Mouse (Mus musculus) right cerebral cortex, postnatal 10 days (tissue): ENCODE data around the gene Psapl1.
"Not testable (repeated sequence)": the region's sequence is repeated elsewhere in the genome, so short reads cannot be mapped to it uniquely, and the experiment has no call there.

Experiments
- DNase-seq, 2 experiments: peaks; one replicate each; pipeline ENCODE4 v3.0.0; 2021; ENCODE audit warnings: low spot score in 2 of 2

Psapl1 gene

DNA sequence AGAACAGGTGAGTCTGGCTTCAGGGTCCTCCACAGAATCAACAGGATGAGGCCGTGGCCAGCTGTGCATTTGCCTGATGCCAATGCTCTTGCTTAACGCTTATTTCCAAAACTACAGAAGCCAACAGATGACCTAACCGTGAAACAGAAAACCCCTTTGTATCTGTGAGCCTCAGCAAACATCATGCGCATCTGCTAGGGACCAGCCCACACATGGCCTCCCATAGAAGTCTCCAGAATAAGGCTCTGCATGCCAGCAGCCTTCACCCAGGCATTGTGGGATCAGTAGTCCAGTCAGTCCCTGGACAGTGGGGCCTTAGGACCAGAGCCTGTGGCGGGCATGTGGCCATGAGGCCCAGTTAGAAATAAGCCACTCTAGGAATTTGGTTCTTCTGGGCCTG lies 400 bp upstream of the Psapl1 start:
- no peak for DNase-seq

DNA sequence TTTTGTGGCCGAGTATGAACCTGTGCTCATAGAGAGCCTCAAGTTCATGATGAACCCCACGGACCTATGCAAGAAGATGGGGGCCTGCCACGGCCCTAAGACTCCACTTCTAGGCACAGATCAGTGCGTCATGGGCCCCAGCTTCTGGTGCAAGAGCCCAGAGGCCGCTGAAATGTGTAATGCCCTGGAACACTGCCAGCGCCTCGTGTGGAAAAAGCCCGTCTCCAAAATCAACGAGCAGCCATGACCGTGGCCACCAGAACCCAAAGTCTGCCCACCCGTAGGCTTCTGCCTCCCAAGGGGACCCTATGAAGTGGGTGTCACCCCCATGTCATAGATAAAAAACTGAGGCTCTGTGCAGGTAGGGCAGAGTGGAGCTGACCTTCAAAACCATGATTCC lies 1.6 kb downstream of the Psapl1 start:
- no peak for DNase-seq

- DNase-seq = no peak
These were observed 5.0 kb downstream of the Psapl1 start for GRCm38 (mm10) chr5:36208803-36209202.

- peak; percentile 94 to 96 for DNase-seq
These were observed 9.5 kb downstream of the Psapl1 start for GRCm38 (mm10) chr5:36213310-36213709.

DNA sequence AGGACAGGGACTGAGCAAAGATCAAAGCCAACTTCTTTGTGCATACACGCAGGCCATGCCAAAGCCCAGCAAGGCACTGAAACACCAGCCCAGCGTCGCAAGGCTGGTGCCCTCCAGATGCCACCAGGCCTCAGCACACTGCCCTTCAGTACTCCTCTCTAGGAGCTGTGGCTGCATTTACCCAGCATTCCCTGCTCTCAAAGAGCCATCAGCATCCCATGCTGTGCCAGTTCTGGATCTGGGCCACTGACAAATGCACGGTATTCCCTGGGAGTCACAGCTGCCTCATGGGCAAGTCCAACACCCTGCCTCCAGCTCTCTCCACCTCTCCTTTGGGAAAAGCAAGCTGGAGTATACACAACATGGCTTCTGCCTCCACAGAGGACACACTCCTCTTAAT lies 16.3 kb downstream of the Psapl1 start:
- DNase-seq = no peak

DNA sequence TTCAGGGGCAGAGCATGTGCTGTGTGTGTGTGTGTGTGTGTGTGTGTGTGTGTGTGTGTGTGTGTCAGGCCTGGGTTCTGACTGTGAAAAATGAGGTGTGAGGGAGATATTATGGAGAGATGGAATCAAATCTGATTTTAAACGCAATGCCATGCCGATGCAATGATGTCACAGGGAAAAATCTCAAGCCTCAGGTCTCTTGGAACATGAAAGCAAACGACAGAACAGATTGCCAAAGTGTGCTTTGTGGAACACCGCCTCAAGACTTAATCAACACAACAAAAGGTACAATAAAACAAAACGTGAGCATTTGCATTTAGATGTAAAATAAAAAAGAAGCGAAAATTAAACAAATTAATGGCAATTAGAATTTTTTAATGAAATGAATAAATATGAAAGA lies 16.8 kb downstream of the Psapl1 start:
- DNase-seq = no peak

DNA sequence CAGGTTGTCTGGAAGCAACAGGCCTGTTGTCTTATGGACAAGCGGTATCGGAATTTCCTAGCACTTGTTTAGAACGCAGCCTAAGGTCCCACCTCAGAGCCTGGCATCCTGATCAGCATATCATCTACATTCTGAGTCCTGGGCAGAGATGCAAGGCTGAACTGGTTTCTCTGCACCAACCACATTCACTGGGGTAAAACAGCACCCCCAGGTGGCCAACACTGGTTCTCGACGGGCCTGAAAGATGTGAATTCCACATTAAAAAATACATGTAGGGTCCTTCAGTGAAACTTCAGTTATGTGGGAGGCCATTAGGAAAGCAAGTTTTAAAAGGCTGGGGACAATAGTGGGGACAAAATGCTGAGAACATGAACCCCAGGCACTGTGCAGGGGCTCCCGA lies 20.0 kb downstream of the Psapl1 start:
- DNase-seq = peak; percentile 72 to 78

DNA sequence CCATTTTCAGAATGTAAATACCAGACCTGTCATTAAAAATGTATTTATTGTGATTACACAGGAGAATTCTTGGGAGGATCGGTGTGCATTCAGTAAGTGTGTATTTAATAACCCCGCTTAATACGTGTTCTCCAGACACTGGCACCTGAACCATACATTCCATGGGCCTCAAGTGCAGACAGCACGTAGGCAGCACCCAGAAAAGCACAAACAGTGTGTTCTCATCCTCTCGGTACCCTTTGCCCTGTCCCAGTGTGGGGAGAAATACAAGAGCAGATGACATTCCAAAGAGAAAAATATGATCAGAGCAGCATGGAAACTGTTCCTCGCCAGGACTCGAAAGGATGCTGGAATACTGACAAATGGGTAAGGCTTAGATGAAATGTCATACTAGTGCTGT lies 22.0 kb downstream of the Psapl1 start:
- no peak for DNase-seq

DNA sequence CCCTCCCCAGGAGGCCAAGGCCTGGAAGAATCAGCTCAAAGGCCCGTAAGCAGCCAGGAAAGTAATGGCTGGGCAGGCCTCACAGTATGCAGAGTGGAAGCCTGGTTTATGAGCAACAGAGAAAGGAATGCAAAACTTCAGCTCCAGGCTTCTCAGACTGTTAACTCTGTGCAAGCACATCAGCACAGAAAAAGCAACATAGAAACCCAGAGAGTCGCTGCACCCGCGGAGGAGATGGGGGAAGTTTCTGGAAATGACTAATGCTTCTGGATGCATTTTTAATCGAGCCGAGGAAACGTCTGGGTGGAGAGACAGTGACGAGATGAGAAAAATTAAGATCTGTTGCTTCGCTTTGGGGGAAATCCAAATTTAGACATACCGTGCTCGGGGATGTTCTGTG lies 22.5 kb downstream of the Psapl1 start:
- DNase-seq = peak; percentile 71 to 76

- DNase-seq = peak in 1 of 2 experiments; percentile 34
These were observed 24.9 kb downstream of the Psapl1 start for GRCm38 (mm10) chr5:36228405-36229370.

- no peak for DNase-seq
These were observed 26.5 kb downstream of the Psapl1 start for GRCm38 (mm10) chr5:36230301-36230780.

DNA sequence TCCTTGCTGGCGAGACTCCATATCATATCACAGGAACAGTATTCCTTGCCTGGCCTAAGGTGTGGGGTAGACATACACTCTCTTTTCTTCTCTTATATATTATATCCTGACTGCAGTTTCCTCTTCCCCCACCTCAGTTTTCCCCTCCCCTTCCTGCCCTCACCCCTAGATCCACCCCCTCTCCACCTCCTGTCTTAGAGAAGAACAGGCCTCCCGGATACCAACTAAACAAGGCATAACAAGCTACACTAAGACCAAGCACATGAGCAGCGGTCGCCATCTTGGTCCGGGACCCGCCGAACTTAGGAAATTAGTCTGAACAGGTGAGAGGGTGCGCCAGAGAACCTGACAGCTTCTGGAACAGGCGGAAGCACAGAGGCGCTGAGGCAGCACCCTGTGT lies 33.7 kb downstream of the Psapl1 start:
- DNase-seq = not testable (repeated sequence)

GRCm38 (mm10) chr5:36248022-36248421 lies 44.2 kb downstream of the Psapl1 start:
- no peak for DNase-seq

- DNase-seq = peak in 1 of 2 experiments; percentile 19
These were observed 49.1 kb downstream of the Psapl1 start for GRCm38 (mm10) chr5:36252746-36253504.

GRCm38 (mm10) chr5:36254642-36255516 lies 51.1 kb downstream of the Psapl1 start:
- DNase-seq = no peak
